Mouse (Mus musculus) layer of hippocampus, postnatal 14 days (tissue): ENCODE data around the gene Pdlim5. TPM values are rescaled to one million over a fixed set of nuclear protein-coding genes. Genes with fewer than 3 reads are reported as not detected.
A peak's percentile ranks its signal among the peaks of the same experiment; 100 is the strongest.

ENCODE experiments used
- DNase-seq, 2 experiments: peaks; one replicate each; pipeline ENCODE4 v3.0.0; 2021 to 2022; ENCODE audit warnings: low spot score in 2 of 2, mixed read lengths in 1 of 2
- total RNA-seq, 2 experiments: library from RNA; stranded (reverse); gene quantifications; 2 replicates each; pipeline ENCODE4 v1.2.3; 2021

Pdlim5 gene
- total RNA-seq, 2 experiments from 2014 or later, result 25.2 to 28.7 TPM

DNA sequence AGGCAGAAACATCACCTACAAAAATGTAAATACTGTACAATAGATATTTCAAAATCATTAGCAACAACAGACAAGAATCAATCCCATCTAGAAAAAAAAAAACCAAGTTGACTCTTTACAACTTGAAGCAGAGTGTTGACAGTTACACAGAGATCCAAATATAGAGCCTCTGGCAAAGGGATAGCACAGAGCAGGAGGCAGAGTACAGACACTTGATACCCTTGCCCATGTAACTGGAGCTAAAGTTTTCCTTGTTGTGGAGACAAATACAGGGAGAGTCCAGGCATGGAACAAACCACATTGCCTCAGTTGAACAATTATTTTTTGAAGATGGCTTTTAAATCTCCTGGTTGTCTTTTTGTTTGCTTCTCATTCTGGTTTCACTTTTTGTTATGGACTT is 15.4 kb upstream of the Pdlim5 start:
- DNase-seq, result no peak

DNA sequence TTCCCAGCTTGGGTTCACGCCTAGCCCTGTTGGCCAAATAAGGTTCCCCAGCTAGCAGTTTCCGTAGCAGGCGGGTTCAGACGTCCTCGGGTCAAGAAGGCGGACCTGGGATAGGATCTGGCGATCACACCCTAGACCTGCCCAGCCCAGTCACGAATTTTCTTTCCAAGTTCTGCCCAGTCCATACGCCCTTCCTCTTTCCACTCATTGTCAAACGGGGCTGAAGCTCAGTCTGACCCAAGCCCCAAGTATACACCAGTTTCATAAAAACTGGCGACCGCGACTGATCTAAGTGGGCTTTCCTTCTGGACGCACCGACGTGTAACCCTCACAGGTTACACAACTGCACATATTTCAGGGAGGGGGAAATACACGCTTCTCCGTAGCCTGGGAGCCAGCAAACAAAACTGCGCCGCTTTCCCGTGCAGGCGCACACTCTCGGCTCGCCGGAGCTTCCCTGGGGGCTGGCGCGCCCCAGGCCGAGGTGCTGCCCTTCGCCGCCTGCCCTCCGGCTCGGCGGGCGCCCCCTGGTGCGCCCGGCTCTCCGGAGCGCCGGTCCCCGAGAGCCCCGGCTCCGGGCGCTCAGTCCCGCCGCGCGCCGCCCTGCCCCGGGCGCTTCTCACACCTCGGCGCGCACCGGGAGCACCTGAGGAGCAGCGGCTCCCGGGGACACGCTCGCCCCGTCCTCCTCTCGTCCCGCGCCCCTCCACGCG is 544 bp downstream of the Pdlim5 start:
- peak; percentile 10 to 14 for DNase-seq

DNA sequence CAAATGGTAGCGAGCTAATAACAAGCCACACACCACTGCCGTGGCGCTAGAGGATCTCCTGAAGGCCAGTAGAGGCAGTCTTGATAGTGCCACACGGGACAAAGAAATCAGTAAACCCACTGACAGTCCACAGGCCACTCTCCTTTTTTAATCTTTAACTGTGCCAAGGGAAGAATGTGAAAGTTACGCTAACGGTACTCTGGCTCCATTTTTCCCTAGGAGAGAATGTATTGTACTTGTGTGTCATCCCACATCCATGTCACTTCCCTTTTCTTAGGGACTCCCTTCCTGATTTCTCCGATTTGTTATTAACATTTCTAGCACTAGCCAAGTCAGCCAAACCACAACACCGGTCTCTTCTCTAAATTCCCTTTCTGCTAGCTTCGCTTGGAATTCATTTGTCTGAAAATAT is 1.5 kb downstream of the Pdlim5 start:
- no peak for DNase-seq

DNA sequence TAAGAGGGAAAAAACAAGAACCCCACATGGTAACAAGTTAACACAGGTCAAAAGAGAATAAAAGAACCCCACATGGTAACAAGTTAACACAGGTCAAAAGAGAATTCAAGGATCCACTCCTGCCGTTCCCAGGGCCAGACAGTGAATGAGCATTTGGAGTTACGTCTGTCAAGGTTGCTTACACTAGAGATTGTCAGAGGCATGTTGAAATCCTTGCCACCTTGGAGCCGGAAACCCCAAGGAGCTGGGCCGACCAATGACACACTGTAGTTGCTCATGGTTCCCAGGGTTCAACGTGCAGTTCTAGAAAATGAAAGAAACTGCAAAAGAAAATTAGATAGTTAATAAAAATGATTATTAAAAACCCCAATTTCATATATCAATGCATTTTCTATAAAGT is 4.0 kb downstream of the Pdlim5 start:
- DNase-seq, result no peak

DNA sequence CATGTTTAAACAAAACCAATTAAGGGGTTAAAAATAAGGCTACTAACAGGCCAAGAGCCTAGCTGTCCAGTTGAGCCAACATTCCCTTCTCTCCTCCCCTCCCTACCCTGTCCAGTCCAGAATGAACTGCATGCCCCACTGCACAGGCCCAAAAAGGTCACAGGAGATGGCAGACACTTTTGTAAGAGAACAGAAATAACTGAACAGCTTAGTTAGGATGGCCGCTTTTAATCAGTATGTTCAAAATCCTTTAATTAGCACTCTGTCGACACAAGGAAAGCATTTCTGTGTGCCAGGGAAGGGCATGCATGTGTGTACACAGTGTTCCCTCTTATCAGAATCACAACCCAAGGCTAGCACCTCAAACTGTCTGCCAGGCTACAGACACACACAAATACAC is 5.2 kb downstream of the Pdlim5 start:
- DNase-seq, result peak in 1 of 2 experiments; percentile 28

DNA sequence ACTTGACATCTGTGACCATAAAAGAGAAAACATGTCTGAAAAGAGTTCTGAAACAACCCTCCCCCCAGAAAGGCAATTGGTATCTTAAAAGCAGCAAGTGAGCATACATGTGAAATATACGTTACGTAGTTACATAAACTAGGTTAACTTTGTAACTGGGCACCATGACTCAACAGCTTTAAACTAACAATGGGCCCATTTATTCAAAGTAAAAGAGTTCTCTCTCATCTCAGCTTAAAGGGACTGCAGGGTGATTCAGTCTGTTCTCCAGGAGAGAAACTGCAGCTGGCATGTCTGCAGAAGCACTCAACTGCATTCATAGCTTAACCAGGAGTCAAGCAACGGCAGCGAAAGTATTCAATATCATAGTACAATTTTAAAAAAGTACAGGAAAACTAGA is 7.3 kb downstream of the Pdlim5 start:
- DNase-seq, result no peak

DNA sequence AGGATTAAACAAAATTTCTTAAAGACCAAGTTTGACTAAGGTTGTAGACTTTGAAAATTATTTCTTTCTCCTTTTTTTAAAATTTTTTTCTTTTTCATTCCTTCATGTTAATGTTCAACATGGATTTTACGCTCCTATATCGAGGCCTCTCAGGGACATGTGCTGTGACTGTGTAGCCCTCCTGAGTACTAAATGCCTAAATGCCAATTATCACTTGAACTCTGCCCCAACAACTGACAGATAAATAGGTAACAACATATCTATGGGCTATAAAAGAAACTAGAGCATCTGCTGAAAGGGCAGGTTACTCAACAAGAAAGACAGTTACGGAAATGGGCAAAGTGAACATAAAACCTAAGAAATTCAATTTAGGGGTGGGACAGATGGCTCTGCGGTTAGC is 9.0 kb downstream of the Pdlim5 start:
- no peak for DNase-seq

DNA sequence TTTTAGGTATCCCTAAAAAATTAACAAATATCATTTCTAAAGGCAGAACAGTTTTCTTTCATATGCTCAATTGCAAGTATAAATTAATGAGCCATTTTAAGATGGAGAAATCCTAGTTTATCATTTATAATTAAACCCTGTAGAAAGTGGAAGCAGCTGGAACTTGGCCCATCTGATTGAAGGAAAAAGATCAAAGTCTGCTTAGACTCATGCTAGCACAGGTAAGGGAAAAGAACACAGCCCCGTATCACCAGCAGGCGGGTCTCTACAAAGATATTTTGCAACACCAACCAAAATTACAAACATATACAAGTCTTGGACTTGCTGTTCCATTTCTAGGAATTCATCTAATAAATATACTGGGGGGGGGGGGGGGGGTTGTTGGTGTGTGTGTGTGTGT is 9.8 kb downstream of the Pdlim5 start:
- no peak for DNase-seq

DNA sequence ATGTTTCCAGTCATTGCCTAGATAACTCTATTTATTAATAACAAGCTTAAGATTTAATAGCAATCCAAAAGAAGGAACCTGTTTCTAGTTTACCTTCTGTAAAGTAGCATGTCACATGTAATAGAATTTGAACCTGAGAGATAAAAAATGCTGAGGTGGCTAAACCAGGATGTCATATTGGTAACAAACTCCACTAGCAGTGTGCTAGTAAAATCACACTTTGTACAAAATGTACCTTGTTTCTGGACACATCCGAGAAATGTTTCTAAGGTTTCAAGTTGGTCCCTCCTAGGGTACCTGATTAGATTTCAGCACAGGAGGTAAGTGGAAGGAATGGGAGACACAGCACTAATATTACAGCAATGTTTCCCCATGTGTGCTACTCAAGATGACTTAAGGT is 18.9 kb downstream of the Pdlim5 start:
- no peak for DNase-seq

DNA sequence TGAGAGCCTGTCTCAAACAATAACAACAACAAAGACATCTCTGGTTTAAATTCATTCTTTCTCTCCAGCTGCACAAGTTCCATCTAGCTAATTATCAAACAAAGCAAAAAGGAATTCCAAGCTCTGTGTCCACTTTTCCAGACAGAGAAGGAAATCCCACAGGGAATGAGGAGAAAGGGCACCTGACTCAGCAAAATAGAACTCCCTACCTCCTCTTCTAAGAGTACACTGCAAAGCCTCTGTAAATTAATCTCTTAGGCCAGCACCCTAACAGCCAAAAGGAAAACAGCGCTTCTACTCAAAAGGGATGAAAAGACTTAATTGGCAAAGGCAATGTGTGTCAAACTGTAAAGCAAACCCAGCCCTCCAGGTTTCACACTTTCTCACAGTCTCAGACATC is 20.4 kb downstream of the Pdlim5 start:
- DNase-seq, result no peak

DNA sequence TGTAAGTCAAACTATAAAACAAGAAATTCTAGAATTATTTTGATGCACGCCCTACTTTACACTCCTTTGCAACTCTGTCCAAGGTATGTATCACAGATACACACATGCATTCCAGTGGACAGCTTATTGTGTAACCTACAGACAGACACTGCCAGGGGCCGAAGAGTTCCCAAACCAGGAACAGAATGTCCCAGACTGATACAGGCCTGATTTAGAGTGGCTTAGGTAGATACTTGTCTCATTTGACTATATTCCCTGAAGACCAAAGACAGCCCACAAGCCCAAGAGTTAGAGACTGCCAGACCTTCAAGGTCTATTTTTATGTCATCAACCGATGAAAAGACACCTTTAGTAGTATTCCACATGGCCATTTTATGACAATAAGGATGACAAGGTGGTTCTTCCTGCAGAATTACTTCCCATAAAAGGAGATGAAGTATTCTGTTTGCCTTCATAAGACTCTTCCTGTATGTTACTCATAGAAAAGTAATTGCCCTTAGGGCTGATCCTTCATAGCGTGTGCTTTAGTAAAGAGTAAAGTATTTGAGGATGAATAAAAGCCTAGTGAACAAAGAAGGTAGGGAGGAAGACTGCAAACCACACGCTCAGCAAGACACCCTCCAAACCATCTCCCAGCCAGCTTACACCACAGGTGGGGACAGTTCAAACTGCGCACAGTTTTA is 22.9 kb downstream of the Pdlim5 start:
- DNase-seq, result no peak

DNA sequence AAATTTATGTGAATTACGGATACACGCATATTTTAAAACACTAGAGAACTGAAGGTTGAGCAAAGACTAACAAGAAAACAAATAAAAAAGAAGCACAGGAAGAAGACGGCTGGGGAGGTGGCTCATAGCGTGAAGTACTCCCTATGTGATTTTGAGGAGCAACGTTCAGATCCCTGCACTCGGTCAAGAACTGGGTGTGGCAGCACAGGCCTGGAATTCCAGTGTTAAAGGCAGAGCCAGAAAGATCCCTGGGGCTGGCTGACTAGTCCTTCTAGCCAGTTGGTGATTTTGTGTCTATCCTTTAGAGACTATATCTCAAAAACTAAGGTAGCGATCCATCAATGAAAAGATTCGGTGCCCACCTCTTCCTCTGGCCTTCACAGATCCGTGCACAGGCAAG is 27.1 kb downstream of the Pdlim5 start:
- no peak for DNase-seq

DNA sequence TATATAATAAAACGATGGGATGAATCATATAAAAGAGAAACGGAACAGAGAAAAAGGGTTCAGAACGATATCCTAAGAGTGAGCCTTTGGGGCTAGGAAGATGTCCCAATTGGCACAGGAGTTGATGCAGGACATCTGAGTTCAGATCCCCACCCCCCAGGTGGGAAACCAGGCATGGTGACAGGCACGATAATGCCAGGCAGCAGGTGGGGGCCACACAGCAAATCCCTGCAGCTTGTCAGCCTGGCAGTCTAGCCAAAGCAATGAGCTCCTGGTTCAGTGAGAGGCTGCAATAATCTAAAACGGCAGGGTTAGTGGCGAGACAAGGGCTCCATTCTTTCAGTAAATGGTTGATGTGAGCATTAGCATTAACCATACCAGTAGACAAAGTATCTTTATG is 33.4 kb downstream of the Pdlim5 start:
- DNase-seq, result no peak

DNA sequence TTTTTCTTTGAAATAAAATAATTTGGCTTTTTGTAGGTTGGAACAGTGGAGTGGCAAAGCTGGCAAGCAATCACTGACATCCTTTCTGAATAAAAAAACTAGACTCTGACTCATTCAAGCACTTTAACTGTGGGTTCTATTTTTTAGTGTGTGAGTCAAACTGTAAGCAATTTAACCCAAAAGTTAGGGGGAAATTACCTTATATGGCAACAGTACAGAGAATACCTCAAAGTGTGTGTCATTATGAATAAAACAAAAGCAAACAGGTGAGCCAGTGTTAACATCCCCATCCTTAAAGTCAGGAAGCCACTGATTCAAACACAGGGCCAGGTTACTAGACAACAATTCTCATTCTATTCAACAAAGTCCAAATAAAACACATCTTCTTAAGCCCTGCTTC is 36.5 kb downstream of the Pdlim5 start:
- no peak for DNase-seq

DNA sequence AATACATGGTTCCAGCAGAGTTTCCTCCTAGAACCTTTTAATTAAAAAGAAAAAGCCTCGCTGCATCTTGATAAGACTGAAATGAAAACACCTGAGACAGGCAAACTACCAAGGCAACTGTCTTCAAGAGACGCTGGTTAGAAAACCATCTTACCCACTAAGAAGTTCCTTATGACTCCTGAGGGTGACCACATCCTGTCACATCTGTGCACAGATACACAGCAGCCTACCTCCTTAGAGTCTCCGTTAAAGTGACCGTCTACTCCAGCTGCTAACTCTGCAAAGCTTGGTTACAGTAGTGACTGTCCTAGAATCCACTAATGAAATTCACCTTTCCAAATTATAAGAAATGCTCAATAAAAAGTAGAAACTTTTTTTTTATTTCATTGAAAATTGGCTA is 38.8 kb downstream of the Pdlim5 start:
- no peak for DNase-seq

DNA sequence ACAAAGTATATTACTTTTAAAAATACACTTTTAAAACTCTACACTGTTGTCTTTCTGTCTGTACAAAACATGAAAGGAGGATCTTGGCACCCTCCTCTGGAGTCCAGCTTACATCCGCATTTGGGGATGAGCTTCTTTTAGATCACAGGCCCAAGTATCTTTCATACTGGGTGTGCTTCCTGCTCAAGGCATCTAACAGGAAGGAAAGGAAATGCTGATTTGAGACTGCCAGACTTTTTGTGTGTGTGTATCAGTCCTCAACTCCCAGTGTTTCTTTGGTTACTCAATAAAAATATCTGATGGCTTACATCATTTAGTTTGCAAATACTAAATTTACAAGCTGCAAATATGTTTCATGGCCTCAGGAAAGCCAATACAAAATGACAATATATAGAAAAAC is 42.3 kb downstream of the Pdlim5 start:
- DNase-seq, result no peak

DNA sequence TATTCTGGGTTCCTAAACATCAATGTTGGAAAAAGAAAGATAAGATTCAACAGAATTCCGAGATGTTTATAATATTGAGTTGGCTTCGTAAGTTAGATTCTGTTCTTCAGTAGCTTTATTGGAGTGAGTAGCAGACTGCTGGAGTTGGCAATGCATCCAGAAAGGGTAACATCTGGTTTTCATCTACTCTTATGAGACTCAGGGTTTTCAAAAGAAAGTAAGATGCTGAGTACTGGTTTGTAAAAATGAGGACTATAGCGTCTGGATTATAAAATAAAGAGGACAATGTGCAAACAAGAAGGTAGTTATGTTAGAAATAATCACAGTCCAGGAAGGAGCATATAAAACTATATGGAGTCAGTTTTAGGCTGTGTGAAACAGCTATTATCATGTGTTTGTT is 45.0 kb downstream of the Pdlim5 start:
- no peak for DNase-seq

DNA sequence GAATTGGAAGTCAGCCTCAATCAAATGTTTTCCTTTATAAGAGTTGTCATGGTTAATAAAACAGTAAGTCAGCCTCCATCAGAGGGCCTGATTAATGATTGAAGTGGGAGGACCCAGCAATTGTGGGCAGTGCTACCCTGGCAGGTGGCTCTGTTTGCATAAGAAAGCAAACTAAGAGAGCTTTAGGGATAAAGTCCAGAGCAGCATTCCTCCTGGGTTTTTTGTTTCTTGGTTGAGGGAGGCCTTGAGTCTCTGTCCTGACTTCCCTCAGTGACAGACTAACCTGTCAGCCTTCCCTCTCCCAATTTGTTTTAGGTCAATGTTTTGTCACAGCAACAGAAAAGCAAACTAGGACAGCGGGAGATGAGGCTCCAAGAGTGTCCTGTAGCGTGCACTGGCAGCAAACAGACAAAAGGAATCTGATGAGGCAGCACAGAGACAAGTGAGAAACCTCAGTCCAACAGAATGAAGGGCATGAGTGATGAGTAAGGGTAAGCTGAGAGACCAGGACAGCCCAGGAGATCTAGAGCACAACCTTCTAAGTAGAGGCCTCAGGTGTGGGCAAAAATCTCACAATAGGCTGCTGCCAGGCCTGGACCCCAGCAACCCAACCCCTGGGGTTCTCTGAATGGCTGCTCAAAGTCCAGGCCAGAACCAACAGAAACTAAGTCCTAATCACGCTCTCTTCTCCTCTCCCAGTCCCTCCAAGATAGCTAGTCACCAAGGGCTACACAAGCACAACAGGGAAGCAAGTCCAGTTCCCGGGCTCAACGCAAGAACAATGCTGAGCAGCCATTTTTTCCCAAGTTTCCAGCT is 46.5 kb downstream of the Pdlim5 start:
- DNase-seq, result no peak

DNA sequence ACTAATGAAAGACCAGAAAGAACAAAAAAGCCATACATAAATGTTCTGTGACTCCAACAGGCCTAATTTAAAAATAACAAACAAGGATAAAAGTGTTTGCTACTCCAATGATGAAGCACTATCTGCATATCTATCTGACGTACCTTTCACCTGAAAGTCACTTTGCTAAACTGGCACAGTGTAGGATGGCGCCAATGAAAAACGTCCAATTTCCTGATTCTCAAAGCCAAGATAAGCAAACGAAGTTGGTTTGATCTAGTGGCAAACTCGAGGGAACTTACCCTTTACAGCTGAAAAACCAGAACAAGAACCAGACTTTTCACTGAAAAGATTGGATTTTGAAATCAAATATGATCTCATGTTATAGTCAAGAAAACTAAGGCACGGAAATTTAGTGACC is 49.2 kb downstream of the Pdlim5 start:
- no peak for DNase-seq

DNA sequence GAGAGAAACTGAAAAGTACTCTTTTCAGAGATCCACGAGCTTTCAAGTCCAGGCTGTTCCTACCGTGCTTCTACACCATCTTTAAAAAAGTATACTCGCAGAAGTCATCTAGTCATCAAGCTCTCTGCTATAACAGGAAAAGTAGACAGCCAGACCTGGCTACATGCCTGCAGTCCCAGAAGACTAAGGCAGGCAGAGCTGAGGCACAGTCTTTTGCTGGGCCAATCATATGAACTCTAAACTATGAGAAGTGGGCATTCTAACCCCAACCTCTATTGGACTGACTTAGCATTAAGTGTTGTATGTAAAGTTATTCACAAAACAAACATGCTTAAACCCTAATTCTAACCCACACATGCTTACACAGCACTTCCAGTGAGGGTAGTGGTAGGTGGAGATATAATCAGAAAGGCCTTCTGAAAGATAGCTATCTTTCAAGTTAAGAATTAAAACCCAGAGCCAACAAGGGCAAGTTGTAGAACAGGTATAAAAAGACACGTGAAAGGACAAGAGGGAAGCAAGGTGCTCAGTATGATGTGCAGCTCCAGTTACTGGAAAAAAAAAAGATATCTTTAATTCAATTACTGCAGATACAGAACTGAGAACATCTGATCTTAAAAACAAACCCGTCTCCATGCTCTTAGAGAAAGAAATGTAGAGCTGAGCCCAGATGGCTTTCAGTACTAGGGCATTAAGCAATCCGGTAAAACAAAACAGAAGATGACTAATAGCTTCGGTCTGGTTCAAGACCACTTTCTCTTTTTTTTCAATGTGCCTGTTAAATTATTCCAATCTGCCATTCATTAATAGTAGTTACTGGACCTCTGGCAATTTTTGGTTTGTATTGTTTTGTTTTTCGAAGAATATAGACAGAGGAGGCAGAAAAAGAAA is 50.0 kb downstream of the Pdlim5 start:
- DNase-seq, result peak in 1 of 2 experiments; percentile 22

DNA sequence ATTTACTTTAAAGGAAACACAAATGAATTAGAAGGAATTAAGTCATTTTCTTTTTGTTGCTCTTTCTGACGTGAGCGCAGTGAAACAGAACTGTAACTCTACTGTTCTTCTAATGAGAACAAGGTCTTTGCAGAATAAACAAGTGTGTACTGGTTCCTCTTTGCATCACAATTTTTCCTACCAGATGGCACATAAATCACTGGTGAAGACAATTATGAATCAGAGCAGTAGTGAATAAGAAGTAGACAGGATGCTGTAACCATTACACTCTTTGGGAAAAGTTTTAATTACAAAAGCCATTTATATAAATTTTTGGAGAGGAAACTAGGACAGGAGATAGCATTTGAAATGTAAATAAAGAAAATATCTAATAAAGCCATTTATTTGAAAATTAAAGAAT is 51.7 kb downstream of the Pdlim5 start:
- no peak for DNase-seq
